Mouse (Mus musculus) forelimb bud, embryonic 11.5 days (tissue): ENCODE data around the gene Dip2c.

Source experiments
- DNase-seq: peaks from one replicate; pipeline ENCODE4 v3.0.0-alpha.2; 2012; ENCODE audit warnings: low read depth, low spot score

Dip2c gene

GRCm38 (mm10) chr13:9667954-9668496, 391.7 kb downstream of the Dip2c start:
- no peak for DNase-seq

GRCm38 (mm10) chr13:9669246-9669645, 392.9 kb downstream of the Dip2c start:
- DNase-seq, result no peak

GRCm38 (mm10) chr13:9674126-9674525, 397.8 kb downstream of the Dip2c start:
- no peak for DNase-seq

- no peak for DNase-seq
Observed at GRCm38 (mm10) chr13:9681492-9681891, 405.2 kb downstream of the Dip2c start.

- no peak for DNase-seq
Observed at GRCm38 (mm10) chr13:9683280-9683679, 407.0 kb downstream of the Dip2c start.

- no peak for DNase-seq
Observed at GRCm38 (mm10) chr13:9684153-9684923, 408.0 kb downstream of the Dip2c start.

- DNase-seq, result no peak
Observed at GRCm38 (mm10) chr13:9686261-9686660, 409.9 kb downstream of the Dip2c start.

- DNase-seq, result no peak
Observed at GRCm38 (mm10) chr13:9686765-9687164, 410.4 kb downstream of the Dip2c start.

- no peak for DNase-seq
Observed at GRCm38 (mm10) chr13:9689366-9689765, 413.0 kb downstream of the Dip2c start.

GRCm38 (mm10) chr13:9692876-9693275, 416.5 kb downstream of the Dip2c start:
- DNase-seq, result no peak

- DNase-seq, result no peak
Observed at GRCm38 (mm10) chr13:9694651-9695050, 418.3 kb downstream of the Dip2c start.

- DNase-seq, result no peak
Observed at GRCm38 (mm10) chr13:9695403-9695802, 419.1 kb downstream of the Dip2c start.

- DNase-seq, result peak; percentile 14
Observed at GRCm38 (mm10) chr13:9695809-9696208, 419.5 kb downstream of the Dip2c start.

- DNase-seq, result no peak
Observed at GRCm38 (mm10) chr13:9697340-9697739, 421.0 kb downstream of the Dip2c start.

GRCm38 (mm10) chr13:9702615-9703235, 426.4 kb downstream of the Dip2c start:
- DNase-seq, result no peak

- no peak for DNase-seq
Observed at GRCm38 (mm10) chr13:9706720-9707119, 430.4 kb downstream of the Dip2c start.

GRCm38 (mm10) chr13:9708433-9709240, 432.3 kb downstream of the Dip2c start:
- peak; percentile 70 for DNase-seq

- no peak for DNase-seq
Observed at GRCm38 (mm10) chr13:9712409-9712808, 436.1 kb downstream of the Dip2c start.

GRCm38 (mm10) chr13:9712971-9713370, 436.6 kb downstream of the Dip2c start:
- no peak for DNase-seq

- no peak for DNase-seq
Observed at GRCm38 (mm10) chr13:9713462-9714134, 437.3 kb downstream of the Dip2c start.

- DNase-seq, result no peak
Observed at GRCm38 (mm10) chr13:9715224-9715623, 438.9 kb downstream of the Dip2c start.
